Mouse (Mus musculus): ENCODE measurements around the gene Inpp5b.

Inpp5b gene

GRCm38 (mm10) chr4:124817803-124818202 is 76.2 kb downstream of the Inpp5b start:
- peak; percentile 66 for DNase-seq

GRCm38 (mm10) chr4:124818832-124819231 is 77.2 kb downstream of the Inpp5b start:
- no peak for DNase-seq

- no peak for DNase-seq
Measured at GRCm38 (mm10) chr4:124824967-124825366, 83.3 kb downstream of the Inpp5b start.

GRCm38 (mm10) chr4:124825371-124825965 is 83.8 kb downstream of the Inpp5b start:
- no peak for DNase-seq

GRCm38 (mm10) chr4:124829671-124830070 is 88.0 kb downstream of the Inpp5b start:
- no peak for DNase-seq

- no peak for DNase-seq
Measured at GRCm38 (mm10) chr4:124832796-124833195, 91.1 kb downstream of the Inpp5b start.

GRCm38 (mm10) chr4:124838035-124838700 is 96.5 kb downstream of the Inpp5b start:
- DNase-seq, result no peak

GRCm38 (mm10) chr4:124840998-124841397 is 99.3 kb downstream of the Inpp5b start:
- no peak for DNase-seq

- DNase-seq, result peak; percentile 52
Measured at GRCm38 (mm10) chr4:124843493-124843892, 101.8 kb downstream of the Inpp5b start.

- peak; percentile 89 for DNase-seq
Measured at GRCm38 (mm10) chr4:124847573-124847972, 105.9 kb downstream of the Inpp5b start.

GRCm38 (mm10) chr4:124849631-124850260 is 108.1 kb downstream of the Inpp5b start:
- DNase-seq, result peak; percentile 69

GRCm38 (mm10) chr4:124850261-124850913 is 108.7 kb downstream of the Inpp5b start, which contains the start of gene Yrdc:
Yrdc (plus strand) TSS chr4:124850679.
- DNase-seq, result peak; percentile 97

All from kidney, postnatal 10 days (tissue).